Mouse (Mus musculus) midbrain, embryonic 12.5 days (tissue): ENCODE results near the gene Tas2r126. TPM values are rescaled to one million over a fixed set of nuclear protein-coding genes. Genes with fewer than 3 reads are reported as not detected.
"Not testable (repeated sequence)": the region's sequence is repeated elsewhere in the genome, so short reads cannot be mapped to it uniquely, and the experiment has no call there.

Experiments
- ATAC-seq: fragments of 200-750 bp; cut with Nextera tagmentation; 2 replicates; pipeline ENCODE4 v1.8.0; 2017; ENCODE audit warnings: low read depth, moderate TSS enrichment, moderate library complexity; ENCODE audit not compliant: low FRiP score
- H3K27ac ChIP-seq: fragments of 300-500 bp; sonication (generic); replicated peaks from 2 replicates; pipeline ENCODE4 v1.5.1; 2016; ENCODE audit warnings: mild to moderate bottlenecking
- H3K27me3 ChIP-seq: fragments of 300-500 bp; sonication (generic); 2 replicates; pipeline ENCODE4 v1.6.1; 2016; ENCODE audit warnings: mild to moderate bottlenecking
- H3K36me3 ChIP-seq: fragments of 300-500 bp; sonication (generic); 2 replicates; pipeline ENCODE4 v1.6.1; 2016
- H3K4me1 ChIP-seq: fragments of 300-500 bp; sonication (generic); 2 replicates; pipeline ENCODE4 v1.6.1; 2016
- H3K4me2 ChIP-seq: fragments of 300-500 bp; sonication (generic); replicated peaks from 2 replicates; pipeline ENCODE4 v1.6.1; 2016; ENCODE audit warnings: mild to moderate bottlenecking, moderate library complexity
- H3K4me3 ChIP-seq: fragments of 300-500 bp; sonication (generic); 2 replicates; pipeline ENCODE4 v1.5.1; 2016; ENCODE audit warnings: mild to moderate bottlenecking
- H3K9ac ChIP-seq: fragments of 300-500 bp; sonication (generic); replicated peaks from 2 replicates; pipeline ENCODE4 v1.6.1; 2016; ENCODE audit warnings: mild to moderate bottlenecking, moderate library complexity
- H3K9me3 ChIP-seq: fragments of 300-500 bp; sonication (generic); 2 replicates; pipeline ENCODE4 v1.6.1; 2016; ENCODE audit warnings: mild to moderate bottlenecking
- WGBS: fragments of 180-500 bp; shearing (Covaris S2); methylation state at CpG from one replicate; pipeline ENCODE4 v1.1.7; 2016; 5-methylcytosine and 5-hydroxymethylcytosine counted together
- polyA plus RNA-seq: library from polyadenylated mRNA; unstranded; fragments of >200 nt; fragmentation: Nextera tagmentation; extraction: Ambion mirVana; gene quantifications from 2 replicates; pipeline ENCODE4 v1.2.1, GENCODE M21; 2016

Tas2r126 gene
- polyA plus RNA-seq, 1 experiment from 2014 or later: not detected

GRCm38 (mm10) chr6:42426337-42426736 is 8.0 kb upstream of the Tas2r126 start:
- ATAC-seq: no peak
- no peak overlapping the region for H3K4me3 ChIP-seq
- no peaks in the 10 kb centered on the region for H3K9me3 ChIP-seq
- no peak overlapping the region for H3K4me2 ChIP-seq
- 89% methylated on average over 4 of the region's 4 CpGs for WGBS
- no peak overlapping the region for H3K9ac ChIP-seq
- no peaks in the 10 kb centered on the region for H3K4me1 ChIP-seq
- no peaks in the 10 kb centered on the region for H3K36me3 ChIP-seq
- H3K27ac ChIP-seq: no peak overlapping the region
- no peaks in the 10 kb centered on the region for H3K27me3 ChIP-seq

- no peaks in the 10 kb centered on the region for H3K27me3 ChIP-seq
- H3K27ac ChIP-seq: no peak overlapping the region
- no peak overlapping the region for H3K9ac ChIP-seq
- no peak overlapping the region for H3K4me2 ChIP-seq
- WGBS: 57% methylated on average over 2 of the region's 2 CpGs
- no peak overlapping the region for H3K4me3 ChIP-seq
- ATAC-seq: no peak
- no peaks in the 10 kb centered on the region for H3K4me1 ChIP-seq
- H3K9me3 ChIP-seq: no peaks in the 10 kb centered on the region
- H3K36me3 ChIP-seq: no peaks in the 10 kb centered on the region
Observed at GRCm38 (mm10) chr6:42433554-42433953, 781 bp upstream of the Tas2r126 start.

- no peak overlapping the region for H3K27ac ChIP-seq
- H3K4me3 ChIP-seq: no peak overlapping the region
- no peak overlapping the region for H3K9ac ChIP-seq
- 76% methylated on average over 2 of the region's 2 CpGs for WGBS
- H3K4me2 ChIP-seq: no peak overlapping the region
- no peaks in the 10 kb centered on the region for H3K4me1 ChIP-seq
- H3K9me3 ChIP-seq: no peaks in the 10 kb centered on the region
- H3K36me3 ChIP-seq: no peaks in the 10 kb centered on the region
- ATAC-seq: no peak
- no peaks in the 10 kb centered on the region for H3K27me3 ChIP-seq
Observed at GRCm38 (mm10) chr6:42435490-42435889, 1.2 kb downstream of the Tas2r126 start.

- H3K4me2 ChIP-seq: no peak overlapping the region
- no peak overlapping the region for H3K27ac ChIP-seq
- ATAC-seq: no peak
- no peaks in the 10 kb centered on the region for H3K27me3 ChIP-seq
- H3K4me1 ChIP-seq: no peaks in the 10 kb centered on the region
- no peaks in the 10 kb centered on the region for H3K36me3 ChIP-seq
- H3K4me3 ChIP-seq: no peak overlapping the region
- H3K9me3 ChIP-seq: no peaks in the 10 kb centered on the region
- 81% methylated on average over 2 of the region's 2 CpGs for WGBS
- H3K9ac ChIP-seq: no peak overlapping the region
Observed at GRCm38 (mm10) chr6:42441395-42441794, 7.1 kb downstream of the Tas2r126 start.

GRCm38 (mm10) chr6:42444491-42444890 is 10.2 kb downstream of the Tas2r126 start:
- no peak overlapping the region for H3K4me2 ChIP-seq
- 86% methylated on average over 2 of the region's 2 CpGs for whole genome bisulfite sequencing
- H3K4me3 ChIP-seq: no peak overlapping the region
- no peak overlapping the region for H3K27ac ChIP-seq
- H3K36me3 ChIP-seq: no peaks in the 10 kb centered on the region
- no peaks in the 10 kb centered on the region for H3K9me3 ChIP-seq
- no peaks in the 10 kb centered on the region for H3K27me3 ChIP-seq
- no peak for ATAC-seq
- no peaks in the 10 kb centered on the region for H3K4me1 ChIP-seq
- no peak overlapping the region for H3K9ac ChIP-seq

GRCm38 (mm10) chr6:42447381-42447780 is 13.0 kb downstream of the Tas2r126 start:
- H3K27me3 ChIP-seq: no peaks in the 10 kb centered on the region
- no peaks in the 10 kb centered on the region for H3K4me1 ChIP-seq
- no peak overlapping the region for H3K4me3 ChIP-seq
- H3K36me3 ChIP-seq: no peaks in the 10 kb centered on the region
- WGBS: 81% methylated on average over 2 of the region's 2 CpGs
- no peak overlapping the region for H3K27ac ChIP-seq
- H3K9ac ChIP-seq: no peak overlapping the region
- no peak overlapping the region for H3K4me2 ChIP-seq
- no peaks in the 10 kb centered on the region for H3K9me3 ChIP-seq
- no peak for ATAC-seq

GRCm38 (mm10) chr6:42465096-42465495 is 30.8 kb downstream of the Tas2r126 start, which contains the start of gene Olfr458:
Gene Olfr458 (minus strand): TSS chr6:42465196.
- Histone ChIP-seq H3K4me3 (no peak within 1 kb of the TSS), H3K9ac (no peak within 1 kb of the TSS), H3K9me3 (no peaks in the 10 kb centered on the region), H3K27ac (no peak within 1 kb of the TSS), H3K36me3 (no peaks in the 10 kb centered on the region), H3K4me1 (no peaks in the 10 kb centered on the region), H3K4me2 (no peak within 1 kb of the TSS), H3K27me3 (no peaks in the 10 kb centered on the region)
- WGBS: 93% methylated on average over 1 of the region's 1 CpGs
- ATAC-seq: no peak

- Histone ChIP-seq H3K4me2 (no peak overlapping the region), H3K4me3 (no peak overlapping the region), H3K27ac (no peak overlapping the region), H3K4me1 (no peaks in the 10 kb centered on the region), H3K36me3 (no peaks in the 10 kb centered on the region), H3K9me3 (no peaks in the 10 kb centered on the region), H3K27me3 (no peaks in the 10 kb centered on the region), H3K9ac (no peak overlapping the region)
- no peak for ATAC-seq
- WGBS: 96% methylated on average over 4 of the region's 4 CpGs
Observed at GRCm38 (mm10) chr6:42470542-42470941, 36.2 kb downstream of the Tas2r126 start.

- not testable (repeated sequence) for H3K4me1 ChIP-seq, H3K27me3 ChIP-seq, H3K36me3 ChIP-seq, H3K9me3 ChIP-seq, ATAC-seq, H3K4me3 ChIP-seq, H3K27ac ChIP-seq, H3K9ac ChIP-seq, H3K4me2 ChIP-seq
- 99% methylated on average over 4 of the region's 4 CpGs for WGBS
Observed at GRCm38 (mm10) chr6:42471298-42471697, 37.0 kb downstream of the Tas2r126 start.

GRCm38 (mm10) chr6:42476235-42476634 is 41.9 kb downstream of the Tas2r126 start, which contains the start of gene Olfr457:
Gene Olfr457 (minus strand): TSS chr6:42476335.
- Histone ChIP-seq H3K9me3 (no peaks in the 10 kb centered on the region), H3K27me3 (no peaks in the 10 kb centered on the region), H3K9ac (no peak within 1 kb of the TSS), H3K36me3 (no peaks in the 10 kb centered on the region), H3K4me3 (no peak within 1 kb of the TSS), H3K27ac (no peak within 1 kb of the TSS), H3K4me2 (no peak within 1 kb of the TSS), H3K4me1 (no peaks in the 10 kb centered on the region)
- ATAC-seq: no peak
- 76% methylated on average over 1 of the region's 1 CpGs for WGBS

- H3K9ac ChIP-seq: no peak overlapping the region
- H3K36me3 ChIP-seq: no peaks in the 10 kb centered on the region
- H3K4me3 ChIP-seq: no peak overlapping the region
- H3K4me1 ChIP-seq: no peaks in the 10 kb centered on the region
- H3K27me3 ChIP-seq: no peaks in the 10 kb centered on the region
- H3K27ac ChIP-seq: no peak overlapping the region
- no peaks in the 10 kb centered on the region for H3K9me3 ChIP-seq
- H3K4me2 ChIP-seq: no peak overlapping the region
- no peak for ATAC-seq
Observed at GRCm38 (mm10) chr6:42484633-42485032, 50.3 kb downstream of the Tas2r126 start.
